Mouse (Mus musculus) left cerebral cortex, adult 8-10 months (tissue): ENCODE measurements around the gene Dnah8. TPM values are rescaled to one million over a fixed set of nuclear protein-coding genes. Genes with fewer than 3 reads are reported as not detected.
"Not testable (repeated sequence)": the region's sequence is repeated elsewhere in the genome, so short reads cannot be mapped to it uniquely, and the experiment has no call there.

Experiments
- DNase-seq, 2 experiments: peaks; one replicate each; pipeline ENCODE4 v3.0.0; 2022; ENCODE audit warnings: low spot score in 2 of 2
- total RNA-seq, 4 experiments: library from RNA; stranded (reverse); gene quantifications; 2 replicates each; pipeline ENCODE4 v1.2.4; 2022

Gene Dnah8
- total RNA-seq, 4 experiments from 2014 or later, result 0.91 to 1.9 (median 1.7) TPM

DNA sequence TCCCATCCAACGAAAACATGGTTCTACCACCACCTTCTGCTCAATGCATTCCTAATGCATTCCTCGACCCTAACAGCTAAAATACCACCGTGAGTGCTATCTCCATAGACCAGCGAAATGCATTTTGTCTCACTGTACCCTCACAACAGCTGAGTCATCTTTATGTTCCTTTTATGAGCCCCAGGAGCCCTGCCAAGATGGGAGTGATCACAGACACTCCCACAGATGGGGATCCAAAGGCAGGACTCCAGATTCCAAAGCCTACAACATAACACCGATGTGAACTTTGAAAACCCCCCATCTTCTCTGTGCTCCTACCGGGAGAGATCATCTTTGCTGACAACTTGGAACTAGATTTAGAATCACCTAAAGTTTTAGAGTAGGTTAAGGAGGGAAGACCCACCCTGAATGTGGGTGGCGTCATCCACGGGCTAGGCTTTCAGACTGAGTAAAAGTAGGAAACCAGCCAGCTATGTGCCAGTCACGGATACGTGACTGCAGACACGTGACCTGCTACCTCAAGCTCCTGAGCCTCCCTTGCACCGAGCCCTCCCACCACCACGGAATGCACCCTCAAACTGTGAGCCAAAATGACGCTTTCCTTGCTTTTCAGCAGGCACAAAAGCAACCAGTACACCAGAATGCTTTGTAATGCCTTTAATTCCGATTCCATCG is 14.7 kb upstream of the Dnah8 start:
- DNase-seq, result peak in 1 of 2 experiments; percentile 66

DNA sequence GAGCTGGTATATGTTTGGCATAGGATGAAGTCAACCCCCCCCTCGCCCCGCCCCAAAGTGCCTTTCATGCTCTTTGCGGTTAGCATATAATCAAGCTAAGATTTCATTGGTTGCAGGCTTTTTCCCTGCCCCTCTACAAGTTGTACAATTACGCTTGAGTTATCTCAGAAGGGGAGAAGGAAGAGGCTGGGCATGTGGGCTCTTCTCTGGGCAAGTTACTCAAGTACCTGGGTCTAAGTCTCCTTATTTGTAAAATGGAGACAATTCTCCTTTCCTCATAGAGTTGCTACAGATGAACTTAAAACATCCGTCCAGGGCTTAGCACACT is 14.2 kb upstream of the Dnah8 start:
- DNase-seq, result no peak

DNA sequence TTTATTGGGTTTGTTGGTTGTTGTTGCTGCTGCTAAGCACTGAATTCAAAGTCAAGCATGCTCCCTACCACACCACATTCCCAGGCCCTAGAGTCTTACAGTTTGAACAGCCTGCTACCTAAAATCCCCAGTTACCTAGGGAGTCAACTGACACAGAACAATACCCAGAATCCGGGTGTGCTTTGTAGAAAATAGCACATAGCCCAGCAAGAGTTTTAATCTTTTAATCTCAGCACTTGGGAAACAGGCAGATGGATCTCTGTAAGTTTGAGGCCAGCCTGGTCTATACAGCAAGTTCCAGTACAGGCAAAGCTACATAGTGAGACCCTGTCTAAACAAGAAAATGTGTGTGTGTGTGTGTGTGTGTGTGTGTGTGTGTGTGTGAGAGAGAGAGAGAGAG is 13.4 kb upstream of the Dnah8 start:
- no peak for DNase-seq

DNA sequence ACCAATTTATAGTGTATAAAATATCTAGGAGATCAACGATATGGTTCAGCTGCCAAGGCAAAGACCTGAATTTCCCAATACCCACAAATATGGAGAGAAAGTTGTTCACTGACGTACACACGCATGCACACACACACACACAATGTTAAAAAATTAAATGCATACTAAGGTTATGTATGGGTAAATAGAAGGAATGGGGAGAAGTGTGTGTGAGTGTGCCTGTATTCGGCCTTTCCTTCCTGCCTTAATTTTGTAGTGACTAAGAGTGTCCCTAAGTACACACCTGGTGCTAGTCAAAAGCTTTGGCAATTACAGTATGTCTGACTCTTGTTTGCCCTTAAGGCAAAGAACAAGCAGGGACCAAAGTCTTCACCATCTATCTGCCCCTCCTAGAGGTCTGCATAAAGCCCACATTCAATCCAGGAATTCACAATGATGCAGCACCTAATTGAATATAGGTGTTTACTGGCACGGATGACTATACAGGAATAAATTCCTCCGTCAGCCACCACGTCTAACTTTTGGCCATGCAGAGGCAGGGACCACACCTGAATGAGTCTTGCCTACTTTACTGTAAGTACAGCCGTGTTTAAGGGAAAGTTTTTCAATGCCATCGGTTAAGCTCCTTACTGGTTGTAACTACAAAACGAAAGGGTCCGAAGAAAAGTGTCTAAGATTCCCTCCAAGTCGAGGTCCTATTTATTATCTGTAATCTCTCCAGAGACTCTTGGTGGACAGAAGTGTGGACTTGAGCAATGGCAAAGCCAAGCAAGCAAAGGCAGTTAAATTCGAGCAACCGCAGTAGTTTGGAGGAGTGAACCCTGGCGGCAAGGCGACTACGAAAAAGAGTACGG is 12.7 kb upstream of the Dnah8 start:
- DNase-seq, result no peak

DNA sequence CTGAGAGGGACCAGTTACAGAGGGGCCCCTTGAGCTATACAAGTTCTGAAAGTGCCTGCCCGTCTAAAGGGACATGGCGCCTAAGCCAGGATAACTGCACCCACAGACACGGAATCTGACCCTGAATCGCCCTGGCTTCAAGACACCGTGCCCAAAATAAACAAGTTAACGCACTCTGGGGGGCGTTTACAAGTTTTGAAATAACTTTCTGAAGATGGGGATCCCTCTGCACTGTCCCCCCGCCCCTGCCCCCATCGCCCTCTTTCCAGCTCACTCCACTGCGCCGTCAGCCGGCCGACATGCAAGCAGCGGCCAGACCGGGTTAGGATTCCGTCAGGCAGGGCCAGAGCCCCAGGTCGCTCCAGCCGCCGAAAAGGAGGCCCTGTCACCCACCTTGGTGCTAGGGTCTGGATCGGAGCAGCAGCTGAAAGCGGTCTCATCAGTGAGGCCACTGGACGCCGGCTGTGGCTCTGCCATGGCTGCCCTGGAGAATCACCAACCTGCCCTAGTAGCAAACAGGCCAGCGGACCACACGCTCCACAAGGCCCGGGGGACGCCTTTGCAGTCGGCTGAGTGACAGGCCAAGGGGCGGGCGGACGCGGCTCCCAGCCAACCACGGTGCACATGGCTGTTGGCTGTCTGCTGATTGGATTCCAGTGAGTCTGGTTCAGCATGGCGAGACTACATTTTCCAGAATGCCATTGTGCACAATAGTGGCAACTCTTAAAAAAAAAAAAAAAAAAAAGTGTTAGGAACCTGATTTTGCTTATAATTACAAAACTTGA is 11.9 kb upstream of the Dnah8 start:
- DNase-seq, result peak; percentile 100

DNA sequence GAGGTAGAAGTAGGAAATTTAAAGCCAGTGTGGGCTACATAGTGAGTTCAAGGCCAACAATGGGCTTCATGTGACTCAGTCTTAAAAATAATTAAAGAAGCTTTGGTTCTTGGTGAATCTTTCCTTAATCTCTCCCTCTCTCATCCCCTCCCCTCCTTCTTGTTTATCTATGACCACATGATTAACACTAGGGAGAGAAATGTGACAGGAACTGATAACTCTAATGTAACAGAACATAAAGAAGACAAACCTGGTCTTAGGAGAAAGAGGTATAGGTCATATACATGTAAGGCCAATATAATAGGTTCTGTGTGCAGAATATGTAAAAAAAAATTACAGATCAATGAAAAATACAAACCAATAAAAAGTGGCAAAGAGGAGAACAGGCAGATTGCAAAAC is 10.8 kb upstream of the Dnah8 start:
- no peak for DNase-seq

DNA sequence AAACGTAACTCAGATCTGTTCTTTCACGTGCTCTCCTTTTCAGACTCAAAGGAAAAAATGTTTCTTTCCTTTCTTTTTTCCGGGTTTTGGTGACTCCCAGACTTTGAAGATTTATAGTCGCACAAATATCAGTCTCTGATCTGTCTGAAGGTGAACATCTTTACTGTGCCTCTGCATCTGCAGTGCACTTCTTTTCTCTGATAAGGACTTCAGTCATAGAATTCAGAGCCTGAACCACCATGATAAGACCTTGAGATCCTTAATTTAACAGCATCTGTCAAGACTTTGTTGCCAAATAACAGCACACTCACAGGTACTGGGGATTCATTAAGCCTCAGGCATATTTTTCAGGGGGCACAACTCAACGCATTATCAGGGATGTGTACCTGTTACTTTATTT is 8.0 kb upstream of the Dnah8 start:
- DNase-seq, result no peak

DNA sequence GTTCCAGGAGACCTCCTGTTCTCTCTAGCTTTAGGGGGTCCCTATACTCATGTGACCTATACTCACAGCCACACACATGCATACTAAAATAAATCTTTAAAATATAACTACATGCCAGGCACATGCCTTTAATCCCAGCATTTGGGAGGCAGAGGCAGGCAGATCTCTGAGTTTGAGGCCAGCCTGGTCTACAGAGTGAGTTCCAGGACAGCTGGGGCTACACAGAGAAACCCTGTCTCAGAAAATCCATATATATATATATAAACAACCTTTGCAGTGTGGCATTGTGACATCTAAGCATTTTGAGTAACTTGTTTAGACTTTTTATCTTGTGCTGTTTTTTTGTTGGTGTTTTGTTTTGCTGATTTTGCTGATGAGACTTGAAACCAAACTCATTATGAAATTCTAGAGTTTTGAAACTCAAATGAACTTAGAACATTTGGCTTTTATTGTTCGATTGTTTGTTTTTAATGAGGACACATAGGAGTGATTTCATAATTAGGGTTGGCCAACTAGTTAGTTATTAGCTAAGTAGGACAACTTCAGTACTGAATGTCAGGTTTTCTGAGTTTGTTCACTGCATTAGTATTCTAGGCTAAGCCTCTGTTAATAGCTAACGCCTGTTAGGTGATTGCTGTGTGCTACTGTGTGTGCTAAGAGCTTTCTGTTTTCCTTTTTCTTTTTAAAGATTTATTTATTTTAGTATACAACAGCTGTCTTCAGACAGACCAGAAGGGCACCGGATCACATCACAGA is 5.8 kb upstream of the Dnah8 start:
- no peak for DNase-seq

DNA sequence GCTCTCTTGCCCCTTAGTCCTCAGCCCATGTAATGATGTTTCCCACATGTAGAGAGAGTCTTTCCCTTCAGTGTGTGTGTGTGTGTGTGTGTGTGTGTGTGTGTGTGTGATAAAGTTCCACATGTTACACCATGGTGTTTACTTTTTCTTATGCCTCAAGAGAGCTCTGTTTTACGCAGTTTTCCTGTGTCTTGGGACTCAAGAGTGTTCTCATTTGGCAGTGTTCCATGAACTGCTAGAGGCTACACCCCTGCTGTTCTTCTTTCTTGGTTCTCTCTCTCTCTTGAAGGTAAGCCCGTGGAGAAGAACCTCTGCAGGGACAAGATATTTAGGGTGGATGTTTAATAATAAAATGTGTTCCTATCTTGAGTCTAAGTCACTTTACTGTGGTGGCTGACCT is 5.0 kb upstream of the Dnah8 start:
- no peak for DNase-seq

DNA sequence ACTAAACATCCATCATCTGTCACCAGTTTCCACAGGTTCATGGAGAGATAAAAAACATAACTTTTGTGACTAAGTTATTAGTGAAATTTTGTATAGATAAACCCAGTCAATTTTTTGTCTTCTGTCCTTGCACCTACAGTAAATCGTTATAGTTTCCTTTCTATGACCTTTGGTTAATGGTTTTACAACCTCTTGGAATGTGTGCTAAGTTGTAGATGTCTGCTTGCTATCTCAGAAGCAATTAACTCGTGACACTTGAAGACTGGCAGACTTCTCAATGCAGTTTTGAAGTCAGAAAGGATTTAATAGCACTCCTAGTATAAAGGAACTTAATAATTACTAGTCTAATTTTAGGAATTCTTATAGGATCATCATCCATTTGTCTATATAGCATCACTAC is 3.6 kb upstream of the Dnah8 start:
- no peak for DNase-seq

DNA sequence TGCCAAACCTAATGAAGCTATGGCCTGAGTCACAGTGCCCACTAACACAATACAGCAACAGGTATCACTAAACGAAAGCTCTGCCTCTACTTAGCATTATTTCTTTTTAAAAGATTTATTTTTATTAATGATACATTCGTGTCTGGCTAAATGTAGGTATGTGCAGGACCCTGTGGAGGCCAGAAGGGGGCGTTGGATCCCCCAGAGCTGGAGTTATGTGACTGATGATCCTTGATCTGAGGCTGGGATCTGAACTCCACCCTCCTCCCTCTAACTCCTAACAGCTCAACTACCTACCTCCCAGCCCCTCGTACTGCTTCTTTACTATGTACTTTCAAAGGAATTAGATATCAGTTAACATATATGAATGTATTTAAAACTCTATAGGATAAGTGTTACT is 2.7 kb upstream of the Dnah8 start:
- DNase-seq, result no peak

DNA sequence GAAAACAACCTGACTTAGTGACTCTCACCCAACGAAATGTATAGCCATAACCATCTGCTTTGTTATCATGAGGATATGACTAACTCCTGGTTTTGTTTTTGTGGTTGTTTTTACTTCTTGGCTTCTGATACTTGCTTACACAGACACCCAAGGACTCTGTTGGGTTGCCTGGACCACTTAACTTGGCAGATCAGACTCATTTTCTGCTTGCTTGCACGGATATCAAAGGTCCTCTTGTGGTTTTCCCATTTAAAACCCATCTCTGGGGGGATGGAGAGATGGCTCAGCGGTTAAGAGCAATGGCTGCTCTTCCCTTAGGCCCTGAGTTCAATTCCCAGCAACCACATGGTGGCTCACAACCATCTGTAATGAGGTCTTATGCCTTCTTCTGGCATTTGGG is 954 bp upstream of the Dnah8 start:
- DNase-seq, result no peak

DNA sequence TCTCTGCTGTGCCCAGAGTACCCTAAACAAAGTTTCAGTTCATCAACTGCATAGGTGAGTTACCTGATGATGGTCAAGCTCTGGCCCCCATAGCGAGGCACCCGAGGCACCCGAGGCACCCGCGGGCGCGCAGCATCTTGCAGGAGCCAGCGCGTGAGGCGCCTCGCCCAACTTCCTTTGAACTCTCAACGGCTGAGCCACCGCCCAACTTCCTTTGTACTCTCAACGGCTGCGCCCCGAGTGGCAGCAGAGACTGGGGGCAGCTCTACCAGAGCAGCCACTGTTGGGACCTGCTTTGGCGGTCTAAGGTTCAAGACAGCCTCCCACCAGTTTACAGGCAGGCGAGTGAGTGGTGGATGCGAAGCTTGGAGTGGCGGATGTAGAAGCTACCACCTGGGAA is 2.6 kb downstream of the Dnah8 start, which contains the start of gene Glo1:
Gene Glo1 (minus strand): TSS at position 153 of the 400 bp plus-strand sequence.
- DNase-seq, result not testable (repeated sequence)

DNA sequence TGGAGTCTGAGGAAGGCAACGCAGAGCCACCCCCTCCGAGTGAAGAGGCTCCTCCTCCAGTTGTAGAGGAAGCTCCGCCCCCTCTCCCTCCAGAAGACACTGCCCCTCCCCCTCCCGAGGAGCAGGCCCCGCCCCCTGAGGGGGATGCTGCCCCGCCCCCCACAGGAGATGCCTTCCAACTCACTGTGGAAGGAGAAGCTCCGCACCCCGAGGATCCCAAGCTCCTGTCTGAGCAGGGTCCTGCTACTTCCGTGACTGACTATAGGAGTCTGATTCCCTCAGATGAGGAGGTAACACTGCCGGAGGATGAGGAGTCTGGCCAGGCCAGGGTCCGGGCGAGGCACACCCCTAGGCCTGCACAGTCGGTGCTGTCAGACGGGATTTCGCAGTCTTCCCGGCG is 11.2 kb downstream of the Dnah8 start:
- no peak for DNase-seq

DNA sequence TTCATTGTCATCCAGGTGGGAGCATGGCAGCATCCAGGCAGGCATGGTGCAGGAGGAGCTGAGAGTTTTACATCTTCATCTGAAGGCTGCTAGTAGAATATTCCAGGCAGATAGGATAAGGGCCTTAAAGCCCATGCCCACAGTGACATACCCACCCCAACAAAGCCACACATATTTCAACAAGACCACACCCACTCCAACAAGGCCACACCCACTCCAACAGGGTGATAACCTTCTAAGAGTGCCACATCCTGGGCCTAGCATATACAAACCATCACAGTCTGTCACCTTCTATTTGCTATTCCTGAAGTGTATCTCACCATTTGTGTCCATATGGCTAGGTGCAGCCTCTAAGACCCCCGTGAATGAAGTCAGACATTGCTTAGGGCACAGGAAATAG is 13.6 kb downstream of the Dnah8 start:
- no peak for DNase-seq

DNA sequence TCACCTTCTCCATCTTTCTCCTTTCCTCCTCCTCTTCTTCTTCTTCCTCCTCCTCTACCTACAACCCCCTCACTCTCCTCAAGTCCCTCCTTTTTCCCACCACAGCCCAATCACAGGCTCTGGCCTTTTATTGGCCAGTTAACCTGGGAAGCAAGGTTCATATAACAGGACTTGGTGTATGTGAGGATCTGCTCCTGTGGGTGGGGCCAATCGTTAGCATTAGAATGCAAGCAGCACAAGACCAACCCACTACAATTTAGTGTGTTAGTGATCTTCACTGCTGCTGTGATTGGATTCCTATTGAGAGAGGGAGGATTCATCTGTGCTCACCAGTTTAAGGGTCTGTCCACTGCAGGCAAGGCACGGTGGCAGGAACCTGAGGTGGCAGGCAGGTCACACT is 14.8 kb downstream of the Dnah8 start:
- no peak for DNase-seq

DNA sequence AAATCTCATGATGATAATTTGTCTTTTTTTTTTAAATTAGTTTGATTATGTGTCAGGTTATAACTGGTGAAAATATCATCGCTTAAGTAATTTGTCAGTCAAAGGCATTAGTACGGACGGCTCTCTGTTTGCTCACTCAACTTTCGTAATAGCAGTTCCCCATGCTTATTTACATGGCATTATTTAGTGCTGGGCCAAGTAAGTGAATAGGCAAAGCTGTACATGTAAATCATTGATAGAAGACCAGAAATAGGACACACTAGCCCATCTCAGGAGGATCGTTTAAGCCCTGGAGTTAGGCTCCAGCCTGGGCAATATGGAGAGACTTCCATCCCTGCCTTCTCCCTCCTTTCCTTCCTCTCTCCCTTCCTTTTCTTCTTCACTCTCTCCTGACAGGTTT is 16.7 kb downstream of the Dnah8 start:
- DNase-seq, result no peak

DNA sequence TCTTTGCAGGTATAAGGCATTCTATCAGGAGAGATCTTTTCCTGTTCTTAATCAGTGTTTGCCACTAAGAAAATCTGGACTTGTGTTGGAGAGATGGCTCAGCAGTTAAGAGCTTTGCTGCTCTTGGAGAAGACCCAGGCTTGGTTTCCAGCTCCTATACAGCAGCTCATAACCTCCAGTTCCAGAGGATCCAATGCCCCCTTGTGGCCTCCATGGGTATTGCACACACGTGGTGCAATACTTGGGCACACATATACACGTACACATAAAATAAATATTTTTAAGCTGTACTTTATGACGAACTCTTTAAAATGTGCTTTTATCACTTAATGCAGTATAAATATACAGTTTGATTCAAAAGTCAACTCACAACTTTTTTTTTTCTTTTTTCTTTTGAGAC is 24.6 kb downstream of the Dnah8 start:
- no peak for DNase-seq

DNA sequence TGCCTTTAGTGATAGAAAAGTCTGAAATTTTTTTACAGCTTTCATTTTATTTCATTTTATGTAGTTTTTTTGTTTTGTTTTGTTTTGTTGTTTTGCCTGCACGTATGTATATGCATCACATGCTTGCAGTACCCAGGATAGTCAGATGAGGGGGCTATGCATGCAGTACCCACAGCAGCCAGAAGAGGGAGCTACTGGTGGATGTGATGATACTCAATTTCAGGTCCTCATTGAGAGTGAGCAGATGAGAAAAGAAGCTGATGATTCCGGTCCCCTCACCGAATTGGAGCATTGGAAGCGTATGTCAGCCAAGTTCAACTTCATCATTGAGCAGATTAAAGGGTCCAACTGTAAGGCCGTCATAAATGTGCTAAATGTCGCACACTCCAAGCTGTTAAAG is 28.9 kb downstream of the Dnah8 start:
- no peak for DNase-seq

DNA sequence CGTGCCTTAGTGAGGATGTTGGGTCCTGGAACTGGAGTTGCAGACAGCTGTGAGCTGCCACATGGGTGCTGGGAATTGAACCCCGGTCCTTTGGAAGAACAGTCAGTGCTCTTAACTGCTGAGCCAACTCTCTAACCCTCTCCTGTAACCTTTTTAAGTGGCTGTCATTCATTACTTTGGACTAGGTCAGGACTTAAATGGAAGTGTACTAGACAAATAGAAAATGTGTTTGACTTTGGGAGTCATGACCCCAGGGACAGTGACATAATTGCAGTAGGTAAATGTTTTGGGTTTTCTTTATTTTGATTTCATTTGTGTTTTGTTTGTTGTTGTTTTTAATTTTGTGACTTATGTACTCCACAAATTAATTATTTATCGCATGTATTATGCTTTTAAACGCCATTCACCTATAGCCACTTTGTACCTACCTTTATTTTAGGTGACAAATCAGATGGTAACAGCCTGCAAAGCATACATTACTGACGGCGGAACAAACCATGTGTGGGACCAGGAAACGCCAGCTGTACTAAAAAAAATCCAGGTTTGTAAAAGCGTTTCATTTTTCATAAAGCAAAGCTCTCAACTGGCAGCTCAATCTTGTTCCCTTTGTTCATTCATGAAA is 33.5 kb downstream of the Dnah8 start:
- DNase-seq, result no peak

DNA sequence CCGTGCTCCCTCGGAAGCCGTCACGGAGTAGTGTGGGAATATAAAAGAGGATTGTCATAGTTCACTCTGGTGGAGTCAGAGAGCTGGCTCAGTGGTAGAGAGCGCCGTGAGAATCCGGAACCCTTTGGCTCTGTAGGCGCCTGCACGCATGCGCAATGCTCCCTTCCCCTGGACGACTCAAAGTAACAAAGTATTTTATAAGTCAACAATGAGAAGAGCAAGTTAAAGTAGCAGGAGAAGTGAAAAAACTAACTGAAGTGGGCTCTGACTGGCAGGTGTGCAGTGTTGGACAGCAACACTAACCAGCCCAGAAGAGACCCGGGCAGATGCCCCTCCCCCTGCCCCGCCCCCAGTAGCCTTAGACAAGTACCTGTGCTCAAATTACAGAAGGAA is 34.0 kb downstream of the Dnah8 start:
- DNase-seq, result peak; percentile 72 to 77
